Comparison of ENCODE assay signal across 24 mouse cellular contexts in genomic region chr15:58718282-58718681, GRCm38 (mm10).
A peak's percentile ranks its signal among the peaks of the same experiment; 100 is the strongest.
DNase-seq lines count a peak whose midpoint lies in the region; ATAC-seq lines count a peak whose summit lies in the region.
"Had no signal": no experiment of that assay in that cellular context is flagged by ENCODE, and none has a peak within 500 bp of the region (broad histone marks: within the 10 kb centered on the region; RNA-seq: fewer than 3 reads in every experiment).

No protein-coding gene starts in this region.

- no peak overlapping the region for H3K27ac ChIP-seq in heart, embryonic 12.5 days (ENCODE audit: poor library complexity, severe bottlenecking)
- H3K27ac ChIP-seq in heart, embryonic 11.5 days (ENCODE audit: low read depth, low read length) = no peak overlapping the region
- no peak overlapping the region for H3K27ac ChIP-seq in liver, embryonic 12.5 days
- H3K27ac ChIP-seq: forebrain, embryonic 12.5 days; hindbrain, embryonic 13.5 days; kidney, postnatal 0 days; liver, embryonic 15.5 days; midbrain, embryonic 12.5 days; stomach, postnatal 0 days had no signal

- H3K36me3 ChIP-seq in heart, embryonic 12.5 days = no peaks in the 10 kb centered on the region
- H3K36me3 ChIP-seq in heart, embryonic 11.5 days (ENCODE audit: control insufficient read depth, insufficient read depth, low read length) = no peaks in the 10 kb centered on the region
- H3K36me3 ChIP-seq in liver, embryonic 12.5 days = no peaks in the 10 kb centered on the region
- H3K36me3 ChIP-seq: forebrain, embryonic 12.5 days; hindbrain, embryonic 13.5 days; liver, embryonic 15.5 days; midbrain, embryonic 12.5 days had no signal

- peak; percentile 16 for DNase-seq in c-Kit-positive CD71-positive TER-119-negative erythroid progenitor cells, embryonic 14.5 days (ENCODE audit: low read depth)
- no peak for DNase-seq in heart, adult 11 months
- no peak for DNase-seq in gastrocnemius, adult 18-20 months (ENCODE audit: low spot score)
- DNase-seq in layer of hippocampus, adult 9-11 months = no peak
- DNase-seq: adrenal gland, postnatal 10 days; cerebellum, adult 11 months; cerebellum, adult 9-11 months; heart, adult 18-20 months; heart, postnatal 36 days; kidney, adult 2 months; lung, postnatal 10 days; right cerebral cortex, postnatal 14 days; thymus, adult 2 months had no signal

- no peaks in the 10 kb centered on the region for H3K4me1 ChIP-seq in heart, embryonic 12.5 days (replicated peaks)
- H3K4me1 ChIP-seq in heart, embryonic 11.5 days (ENCODE audit: control insufficient read depth, insufficient read depth, low read length) = no peaks in the 10 kb centered on the region
- 0 out of 2 replicates have a peak, but pooled peaks cover 7% of the 10 kb centered on the region for H3K4me1 ChIP-seq in liver, embryonic 12.5 days
- H3K4me1 ChIP-seq: forebrain, embryonic 12.5 days; hindbrain, embryonic 13.5 days; midbrain, embryonic 12.5 days had no signal

- WGBS in heart, embryonic 12.5 days = 82% methylated on average over 7 of the region's 7 CpGs
- WGBS in heart, embryonic 11.5 days (ENCODE audit: insufficient replicate concordance) = 69% methylated on average over 7 of the region's 7 CpGs
- 62% methylated on average over 7 of the region's 7 CpGs for WGBS in liver, embryonic 12.5 days (ENCODE audit: insufficient replicate concordance)

- H3K27me3 ChIP-seq in heart, embryonic 12.5 days (replicated peaks) = peaks cover 9% of the 10 kb centered on the region
- H3K27me3 ChIP-seq in heart, embryonic 11.5 days (ENCODE audit: control insufficient read depth, insufficient read depth, low read length) = no peaks in the 10 kb centered on the region
- peaks cover 24% of the 10 kb centered on the region for H3K27me3 ChIP-seq in liver, embryonic 12.5 days (replicated peaks)
- H3K27me3 ChIP-seq: forebrain, embryonic 12.5 days; hindbrain, embryonic 13.5 days; midbrain, embryonic 12.5 days had no signal

- no peak overlapping the region for H3K9ac ChIP-seq in heart, embryonic 12.5 days
- H3K9ac ChIP-seq in heart, embryonic 11.5 days (ENCODE audit: low read depth, low read length) = no peak overlapping the region
- no peak overlapping the region for H3K9ac ChIP-seq in liver, embryonic 12.5 days
- H3K9ac ChIP-seq: forebrain, embryonic 12.5 days; hindbrain, embryonic 13.5 days; liver, embryonic 15.5 days; midbrain, embryonic 12.5 days had no signal

- no peak overlapping the region for H3K4me3 ChIP-seq in heart, embryonic 12.5 days
- H3K4me3 ChIP-seq in heart, embryonic 11.5 days (ENCODE audit: low read depth, low read length) = no peak overlapping the region
- no peak overlapping the region for H3K4me3 ChIP-seq in liver, embryonic 12.5 days
- H3K4me3 ChIP-seq: forebrain, embryonic 12.5 days; hindbrain, embryonic 13.5 days; liver, embryonic 15.5 days; midbrain, embryonic 12.5 days had no signal

- ATAC-seq in heart, embryonic 12.5 days (ENCODE audit: insufficient number of reproducible peaks, low FRiP score) = peak; percentile 79
- no peak for ATAC-seq in heart, embryonic 11.5 days (replicated peaks; ENCODE audit: insufficient number of reproducible peaks, low FRiP score, low TSS enrichment)
- ATAC-seq in liver, embryonic 12.5 days = peak; percentile 60; the same call in 1 of the 2 replicates
- peak; percentile 90 for ATAC-seq in megakaryocyte-erythroid progenitor cell, adult 5-6 weeks (replicated peaks; ENCODE audit: low FRiP score, low TSS enrichment, poor library complexity, severe bottlenecking)
- ATAC-seq: inflammation-experienced regulatory T-cells, adult 6 months had no signal

- H3K4me2 ChIP-seq in heart, embryonic 12.5 days = no peak overlapping the region
- no peak overlapping the region for H3K4me2 ChIP-seq in heart, embryonic 11.5 days
- H3K4me2 ChIP-seq in liver, embryonic 12.5 days = no peak overlapping the region
- H3K4me2 ChIP-seq: forebrain, embryonic 12.5 days; hindbrain, embryonic 13.5 days; liver, embryonic 15.5 days; midbrain, embryonic 12.5 days had no signal

- H3K9me3 ChIP-seq in heart, embryonic 12.5 days (replicated peaks) = no peaks in the 10 kb centered on the region
- H3K9me3 ChIP-seq in heart, embryonic 11.5 days (replicated peaks; ENCODE audit: control insufficient read depth, low read length) = no peaks in the 10 kb centered on the region
- H3K9me3 ChIP-seq in liver, embryonic 12.5 days (replicated peaks) = no peaks in the 10 kb centered on the region
- H3K9me3 ChIP-seq: forebrain, embryonic 12.5 days; hindbrain, embryonic 13.5 days; liver, embryonic 15.5 days; midbrain, embryonic 12.5 days had no signal
